In genomic region chr5:139734016-139734415, GRCm38 (mm10) we compare ENCODE assay signal across 12 mouse cellular contexts. TPM values are rescaled to one million over a fixed set of nuclear protein-coding genes. Genes with fewer than 3 reads are reported as not detected.
DNase-seq lines count a peak whose midpoint lies in the region; ATAC-seq lines count a peak whose summit lies in the region.
"Had no signal": no experiment of that assay in that cellular context is flagged by ENCODE, and none has a peak within 500 bp of the region (broad histone marks: within the 10 kb centered on the region; RNA-seq: fewer than 3 reads in every experiment).

No protein-coding gene starts in this region.

- ATAC-seq in neural tube, embryonic 13.5 days (ENCODE audit: low read depth) = no peak
- ATAC-seq in liver, embryonic 11.5 days (replicated peaks; ENCODE audit: low FRiP score) = peak; percentile 81
- no peak for ATAC-seq in stomach, embryonic 16.5 days (ENCODE audit: insufficient read depth, low FRiP score)
- ATAC-seq: forebrain, postnatal 0 days; inflammation-experienced regulatory T-cells, adult 6 months had no signal

- H3K4me3 ChIP-seq in heart, embryonic 10.5 days = no peak overlapping the region
- no peak overlapping the region for H3K4me3 ChIP-seq in neural tube, embryonic 13.5 days
- H3K4me3 ChIP-seq in liver, embryonic 11.5 days (ENCODE audit: low read depth, low read length) = peak overlapping the region; percentile 69
- H3K4me3 ChIP-seq in stomach, embryonic 16.5 days (replicated peaks; ENCODE audit: low read length) = peak overlapping the region; percentile 65; the same call in 1 of the 2 replicates
- H3K4me3 ChIP-seq: left cerebral cortex, adult 2 months had no signal

- DNase-seq in heart, embryonic 10.5 days (ENCODE audit: low spot score) = peak; percentile 94
- no peak for DNase-seq in heart, postnatal 36 days
- no peak for DNase-seq in neural tube, embryonic 10.5 days (ENCODE audit: extremely low spot score, low spot score)
- DNase-seq in liver, embryonic 11.5 days (ENCODE audit: low spot score) = peak; percentile 61
- no peak for DNase-seq in frontal cortex, postnatal 25 days (ENCODE audit: low spot score in 2 of 2)
- no peak for DNase-seq in cerebellum, postnatal 36 days
- DNase-seq: cerebellum, adult 9-11 months; forebrain, postnatal 0 days had no signal

- intact Hi-C loops in heart, postnatal 36 days (cut with DNase I) = no loop called here

- no peaks in the 10 kb centered on the region for H3K9me3 ChIP-seq in heart, embryonic 10.5 days
- no peaks in the 10 kb centered on the region for H3K9me3 ChIP-seq in neural tube, embryonic 13.5 days
- H3K9me3 ChIP-seq in liver, embryonic 11.5 days (ENCODE audit: control insufficient read depth, low read length) = no peaks in the 10 kb centered on the region
- no peaks in the 10 kb centered on the region for H3K9me3 ChIP-seq in stomach, embryonic 16.5 days (replicated peaks; ENCODE audit: control insufficient read depth, low read length)

- peaks cover 67% of the 10 kb centered on the region for H3K4me1 ChIP-seq in heart, embryonic 10.5 days
- H3K4me1 ChIP-seq in neural tube, embryonic 13.5 days (replicated peaks) = peaks cover 57% of the 10 kb centered on the region
- H3K4me1 ChIP-seq in liver, embryonic 11.5 days (replicated peaks; ENCODE audit: control insufficient read depth, insufficient read depth, low read length) = peaks cover 80% of the 10 kb centered on the region
- H3K4me1 ChIP-seq in stomach, embryonic 16.5 days (ENCODE audit: control insufficient read depth, insufficient read depth, low read length) = peaks cover 77% of the 10 kb centered on the region

- 20% methylated on average over 3 of the region's 3 CpGs for whole genome bisulfite sequencing in heart, embryonic 10.5 days
- 71% methylated on average over 3 of the region's 3 CpGs for WGBS in neural tube, embryonic 13.5 days
- 19% methylated on average over 3 of the region's 3 CpGs for WGBS in liver, embryonic 11.5 days
- WGBS in stomach, embryonic 16.5 days = 52% methylated on average over 3 of the region's 3 CpGs

- H3K9ac ChIP-seq in neural tube, embryonic 13.5 days = no peak overlapping the region
- H3K9ac ChIP-seq in liver, embryonic 11.5 days (ENCODE audit: low read depth, low read length) = peak overlapping the region; percentile 67
- peak overlapping the region; percentile 17; the same call in 1 of the 2 replicates for H3K9ac ChIP-seq in stomach, embryonic 16.5 days (ENCODE audit: low read length)
- H3K9ac ChIP-seq: forebrain, postnatal 0 days had no signal

- H3K4me2 ChIP-seq in neural tube, embryonic 13.5 days = 0 out of 2 replicates have a peak overlapping the region, but pooled peaks have one; percentile 89
- H3K4me2 ChIP-seq in liver, embryonic 11.5 days = peak overlapping the region; percentile 98
- H3K4me2 ChIP-seq in stomach, embryonic 16.5 days (ENCODE audit: low read depth, low read length) = peak overlapping the region; percentile 100

- peaks cover 52% of the 10 kb centered on the region for H3K27me3 ChIP-seq in heart, embryonic 10.5 days (ENCODE audit: insufficient read depth, poor library complexity, severe bottlenecking)
- peaks cover 18% of the 10 kb centered on the region for H3K27me3 ChIP-seq in neural tube, embryonic 13.5 days
- no peaks in the 10 kb centered on the region for H3K27me3 ChIP-seq in liver, embryonic 11.5 days (replicated peaks; ENCODE audit: control insufficient read depth, insufficient read depth, low read length)
- no peaks in the 10 kb centered on the region for H3K27me3 ChIP-seq in stomach, embryonic 16.5 days (ENCODE audit: control insufficient read depth, insufficient read depth, low read length)

- no peaks in the 10 kb centered on the region for H3K36me3 ChIP-seq in heart, embryonic 10.5 days
- H3K36me3 ChIP-seq in neural tube, embryonic 13.5 days = no peaks in the 10 kb centered on the region
- H3K36me3 ChIP-seq in liver, embryonic 11.5 days (ENCODE audit: control insufficient read depth, insufficient read depth, low read length) = no peaks in the 10 kb centered on the region
- H3K36me3 ChIP-seq in stomach, embryonic 16.5 days (ENCODE audit: control insufficient read depth, insufficient read depth, low read length) = no peaks in the 10 kb centered on the region

- peak overlapping the region; percentile 85 for H3K27ac ChIP-seq in heart, embryonic 10.5 days
- no peak overlapping the region for H3K27ac ChIP-seq in neural tube, embryonic 13.5 days (replicated peaks)
- H3K27ac ChIP-seq in liver, embryonic 11.5 days (ENCODE audit: low read depth, low read length) = peak overlapping the region; percentile 92
- H3K27ac ChIP-seq in stomach, embryonic 16.5 days (ENCODE audit: low read length) = peak overlapping the region; percentile 34
- H3K27ac ChIP-seq: left cerebral cortex, adult 2 months had no signal

RNA-seq across cellular contexts. Expression of gene Micall2, which starts 2.1 kb away (rescaled TPM):
- polyA plus RNA-seq in heart, embryonic 10.5 days (2016; fragmentation: Nextera tagmentation; extraction: Ambion mirVana) = 4.1 and 5.7 TPM in 2 replicates
- 1 to 10 TPM; 2.4 to 2.8 TPM for total RNA-seq in heart, postnatal 36 days (2021)
- 6.2 and 6.3 TPM in 2 replicates for polyA plus RNA-seq in neural tube, embryonic 13.5 days (2015; fragmentation: Nextera tagmentation; extraction: Ambion mirVana)
- polyA plus RNA-seq in liver, embryonic 11.5 days (2014; fragmentation: Nextera tagmentation; extraction: Ambion mirVana) = 17.1 and 18.5 TPM in 2 replicates
- polyA plus RNA-seq in stomach, embryonic 16.5 days (2015; fragmentation: Nextera tagmentation; extraction: Ambion mirVana) = 9.3 and 9.5 TPM in 2 replicates
- polyA plus RNA-seq: inflammation-experienced regulatory T-cells, adult 6 months had no signal

RNA-seq across cellular contexts. Expression of gene Ints1, which starts 41.5 kb away (rescaled TPM):
- 30.3 and 31.3 TPM in 2 replicates for polyA plus RNA-seq in heart, embryonic 10.5 days (2016; fragmentation: Nextera tagmentation; extraction: Ambion mirVana)
- 10 to 100 TPM; 40.4 to 42.7 TPM for total RNA-seq in heart, postnatal 36 days (2021)
- polyA plus RNA-seq in neural tube, embryonic 13.5 days (2015; fragmentation: Nextera tagmentation; extraction: Ambion mirVana) = 24.3 and 27.1 TPM in 2 replicates
- 34.9 TPM in 2 replicates for polyA plus RNA-seq in liver, embryonic 11.5 days (2014; fragmentation: Nextera tagmentation; extraction: Ambion mirVana)
- 20.2 and 21.0 TPM in 2 replicates for polyA plus RNA-seq in stomach, embryonic 16.5 days (2015; fragmentation: Nextera tagmentation; extraction: Ambion mirVana)

RNA-seq across cellular contexts. Expression of gene Mafk, which starts 57.3 kb away (rescaled TPM):
- polyA plus RNA-seq in heart, embryonic 10.5 days (2016; fragmentation: Nextera tagmentation; extraction: Ambion mirVana) = 20.7 and 25.1 TPM in 2 replicates
- 10 to 100 TPM; 36.9 to 37.7 TPM for total RNA-seq in heart, postnatal 36 days (2021)
- 11.7 and 12.1 TPM in 2 replicates for polyA plus RNA-seq in neural tube, embryonic 13.5 days (2015; fragmentation: Nextera tagmentation; extraction: Ambion mirVana)
- 30.4 and 35.1 TPM in 2 replicates for polyA plus RNA-seq in liver, embryonic 11.5 days (2014; fragmentation: Nextera tagmentation; extraction: Ambion mirVana)
- polyA plus RNA-seq in stomach, embryonic 16.5 days (2015; fragmentation: Nextera tagmentation; extraction: Ambion mirVana) = 18.9 and 22.3 TPM in 2 replicates

Comparison
In these comparisons a context has a peak if more than half of its experiments do, and no peak if none do; other contexts are left out.
1. DNase-seq: peak in heart, embryonic 10.5 days (single experiment) and liver, embryonic 11.5 days (single experiment); none in heart, postnatal 36 days (0 of 2), neural tube, embryonic 10.5 days (single experiment), frontal cortex, postnatal 25 days (0 of 2) and cerebellum, postnatal 36 days (0 of 2).
2. H3K4me3 ChIP-seq: peak in liver, embryonic 11.5 days (single experiment) and stomach, embryonic 16.5 days (single experiment); none in heart, embryonic 10.5 days (single experiment) and neural tube, embryonic 13.5 days (single experiment).
3. Peak in every context shown above with its lines, with median percentiles within 50 percentile points of each other: H3K4me2 ChIP-seq.